In the genomic region with DNA sequence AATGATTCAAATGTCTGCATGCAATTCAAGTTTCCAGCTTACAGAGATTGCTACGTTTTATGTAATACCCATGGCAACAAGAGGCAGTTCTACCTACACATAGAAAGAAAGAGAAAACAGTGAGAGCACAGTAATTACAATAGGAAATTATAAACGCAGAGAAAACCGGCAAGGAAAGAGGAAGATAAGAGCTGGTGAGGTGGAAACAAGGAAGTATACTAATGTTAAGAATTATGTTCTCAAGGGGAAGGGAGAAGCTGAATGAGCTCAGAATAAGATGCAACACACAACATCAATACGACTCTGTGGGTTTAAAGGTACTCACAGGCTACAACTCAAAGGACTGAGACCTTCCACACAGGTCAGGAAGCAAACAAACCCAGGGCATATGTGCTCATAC, we compare ENCODE assay signal across 26 mouse cellular contexts. TPM values are rescaled to one million over a fixed set of nuclear protein-coding genes. Genes with fewer than 3 reads are reported as not detected.
"Had no signal": no experiment of that assay in that cellular context is flagged by ENCODE, and none has a peak within 500 bp of the region (broad histone marks: within the 10 kb centered on the region; RNA-seq: fewer than 3 reads in every experiment).

No protein-coding gene starts in this region.

- H3K27ac ChIP-seq: left cerebral cortex, adult 2 months; liver, embryonic 14.5 days; macrophage; midbrain, embryonic 10.5 days; midbrain, embryonic 13.5 days; stomach, embryonic 15.5 days had no signal

- DNase-seq: kidney, adult 18-20 months; kidney, adult 9 months; kidney, postnatal 14 days; kidney, postnatal 4 days; layer of hippocampus, postnatal 36 days; liver, postnatal 0 days; lung, embryonic 14.5 days; right cerebral cortex, adult 18-20 months; right cerebral cortex, postnatal 14 days; right cerebral cortex, postnatal 4 days; thymus, adult 2 months; thymus, postnatal 14 days; thymus, postnatal 4 days had no signal

- H3K4me3 ChIP-seq: left cerebral cortex, adult 2 months; megakaryocyte, embryonic 14.5 days; midbrain, embryonic 10.5 days; midbrain, embryonic 13.5 days; stomach, embryonic 15.5 days had no signal

RNA-seq across cellular contexts. Expression of a gene that starts 56.0 kb away (rescaled TPM):
- total RNA-seq: layer of hippocampus, adult 18-20 months; layer of hippocampus, postnatal 10 days; layer of hippocampus, postnatal 36 days; left cerebral cortex, adult 2 months; left cerebral cortex, postnatal 10 days; left cerebral cortex, postnatal 36 days; liver, adult 2 months; midbrain, postnatal 0 days had no signal
